Comparison of ENCODE assay signal across 9 mouse cellular contexts in the genomic region with DNA sequence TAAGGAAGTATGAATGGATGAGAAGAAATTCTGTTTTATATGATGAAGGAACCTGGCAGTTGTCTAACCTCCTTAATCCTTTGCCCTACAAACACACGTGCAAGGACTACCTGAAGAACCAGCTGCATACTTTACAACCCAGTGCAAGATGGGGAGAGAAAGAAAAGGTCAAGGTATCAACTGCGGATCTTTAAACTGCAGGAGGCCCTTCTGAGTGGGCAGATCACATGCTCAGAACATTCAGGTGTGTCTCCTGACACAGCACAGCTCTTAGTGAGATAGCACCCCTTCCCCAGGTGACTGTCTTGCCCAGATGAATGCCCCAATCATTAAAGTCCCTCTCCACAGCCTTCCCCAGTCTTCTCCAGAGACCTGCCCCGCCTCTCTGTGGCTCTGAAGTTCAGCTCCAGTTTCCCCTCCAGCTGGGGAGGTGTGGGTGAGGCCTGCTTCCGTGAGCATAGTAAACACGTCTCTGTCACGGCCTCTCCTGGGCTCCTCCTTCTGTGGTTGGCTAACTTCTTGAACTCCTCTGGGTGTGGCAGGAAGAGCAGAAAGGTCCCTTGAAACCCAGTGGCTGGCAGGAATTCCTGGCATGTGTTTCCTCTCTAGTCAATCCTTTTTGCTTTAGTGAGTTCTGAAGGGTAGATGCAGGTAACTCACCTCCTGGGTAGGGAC. TPM values are rescaled to one million over a fixed set of nuclear protein-coding genes. Genes with fewer than 3 reads are reported as not detected.
A peak's percentile ranks its signal among the peaks of the same experiment; 100 is the strongest.
DNase-seq lines count a peak whose midpoint lies in the region; ATAC-seq lines count a peak whose summit lies in the region.
"Had no signal": no experiment of that assay in that cellular context is flagged by ENCODE, and none has a peak within 500 bp of the region (broad histone marks: within the 10 kb centered on the region; RNA-seq: fewer than 3 reads in every experiment).

No protein-coding gene starts in this region.

- H3K4me1 ChIP-seq in kidney, embryonic 15.5 days = peaks cover 36% of the 10 kb centered on the region
- no peaks in the 10 kb centered on the region for H3K4me1 ChIP-seq in midbrain, embryonic 11.5 days (ENCODE audit: control insufficient read depth, insufficient read depth, low read length)

- no peak overlapping the region for H3K9ac ChIP-seq in kidney, embryonic 15.5 days
- H3K9ac ChIP-seq in midbrain, embryonic 11.5 days (ENCODE audit: low read length) = no peak overlapping the region
- H3K9ac ChIP-seq: heart, embryonic 15.5 days had no signal

- no peak overlapping the region for H3K27ac ChIP-seq in kidney, embryonic 15.5 days
- H3K27ac ChIP-seq in midbrain, embryonic 11.5 days (ENCODE audit: low read depth, low read length) = no peak overlapping the region
- H3K27ac ChIP-seq: heart, embryonic 15.5 days had no signal

- 25% methylated on average over 6 of the region's 6 CpGs for WGBS in kidney, embryonic 15.5 days
- WGBS in midbrain, embryonic 11.5 days = 66% methylated on average over 6 of the region's 6 CpGs

- H3K9me3 ChIP-seq in kidney, embryonic 15.5 days (replicated peaks) = no peaks in the 10 kb centered on the region
- no peaks in the 10 kb centered on the region for H3K9me3 ChIP-seq in midbrain, embryonic 11.5 days (ENCODE audit: control insufficient read depth, low read length)
- H3K9me3 ChIP-seq: heart, embryonic 15.5 days had no signal

- H3K4me3 ChIP-seq in kidney, embryonic 15.5 days (replicated peaks) = no peak overlapping the region
- no peak overlapping the region for H3K4me3 ChIP-seq in midbrain, embryonic 11.5 days (ENCODE audit: low read depth, low read length)
- H3K4me3 ChIP-seq: heart, embryonic 15.5 days had no signal

- peak; percentile 66 for ATAC-seq in kidney, embryonic 15.5 days (replicated peaks; ENCODE audit: low FRiP score)
- ATAC-seq in megakaryocyte-erythroid progenitor cell, adult 5-6 weeks (replicated peaks; ENCODE audit: low FRiP score, low TSS enrichment, poor library complexity, severe bottlenecking) = peak; percentile 80
- no peak for ATAC-seq in midbrain, embryonic 11.5 days (ENCODE audit: low FRiP score)

- H3K36me3 ChIP-seq in kidney, embryonic 15.5 days = no peaks in the 10 kb centered on the region
- H3K36me3 ChIP-seq in midbrain, embryonic 11.5 days (ENCODE audit: control insufficient read depth, insufficient read depth, low read length) = no peaks in the 10 kb centered on the region
- H3K36me3 ChIP-seq: heart, embryonic 15.5 days had no signal

- H3K27me3 ChIP-seq in kidney, embryonic 15.5 days = no peaks in the 10 kb centered on the region
- H3K27me3 ChIP-seq in midbrain, embryonic 11.5 days (ENCODE audit: control insufficient read depth, insufficient read depth, low read length) = no peaks in the 10 kb centered on the region
- H3K27me3 ChIP-seq: heart, embryonic 15.5 days had no signal

- DNase-seq in 3134 (ENCODE audit: extremely low read depth, insufficient read length, low spot score) = peak; percentile 47
- DNase-seq in NIH3T3 (ENCODE audit: low read depth) = peak; percentile 8
- no peak for DNase-seq in layer of hippocampus, adult 18-20 months (ENCODE audit: low spot score in 2 of 2)
- no peak for DNase-seq in midbrain, embryonic 11.5 days (ENCODE audit: low spot score, missing footprints)
- DNase-seq in gastrocnemius, adult 8-10 months (ENCODE audit: low spot score in 2 of 2) = no peak
- no peak for DNase-seq in gastrocnemius, postnatal 36 days

- no peak overlapping the region for H3K4me2 ChIP-seq in kidney, embryonic 15.5 days
- H3K4me2 ChIP-seq in midbrain, embryonic 11.5 days = no peak overlapping the region
- H3K4me2 ChIP-seq: heart, embryonic 15.5 days had no signal

- intact Hi-C loops in gastrocnemius, postnatal 36 days (cut with DNase I) = no loop called here

RNA-seq across cellular contexts. Expression of gene Proser2, which starts 32.5 kb away (rescaled TPM):
- polyA plus RNA-seq in kidney, embryonic 15.5 days (2015; fragmentation: Nextera tagmentation; extraction: Ambion mirVana) = 12.7 and 15.3 TPM in 2 replicates
- total RNA-seq in megakaryocyte-erythroid progenitor cell, adult 5-6 weeks (2014; fragmentation: Nextera tagmentation) = not detected in 2 replicates
- not detected in 2 replicates for total RNA-seq in megakaryocyte-erythroid progenitor cell, adult 5-6 weeks (2017)
- 1 to 10 TPM; 1.9 to 2.5 TPM for total RNA-seq in layer of hippocampus, adult 18-20 months (2021)
- 2.5 and 3.5 TPM in 2 replicates for polyA plus RNA-seq in midbrain, embryonic 11.5 days (2014; fragmentation: Nextera tagmentation; extraction: Ambion mirVana)
- under 1 TPM; 0.70 to 0.97 (median 0.90) TPM for total RNA-seq in gastrocnemius, adult 8-10 months (2022)
- total RNA-seq in gastrocnemius, postnatal 36 days (2021) = 1 to 10 TPM in 1 of 2 experiments, under 1 TPM in 1; 0.94 to 1.3 TPM

RNA-seq across cellular contexts. Expression of gene Echdc3, which starts 50.3 kb away (rescaled TPM):
- 8.7 and 9.5 TPM in 2 replicates for polyA plus RNA-seq in kidney, embryonic 15.5 days (2015; fragmentation: Nextera tagmentation; extraction: Ambion mirVana)
- total RNA-seq in megakaryocyte-erythroid progenitor cell, adult 5-6 weeks (2014; fragmentation: Nextera tagmentation) = 1.9 TPM in 1 of 2 replicates, not detected in the other
- 0.15 TPM in 1 of 2 replicates, not detected in the other for total RNA-seq in megakaryocyte-erythroid progenitor cell, adult 5-6 weeks (2017)
- under 1 TPM; 0.86 to 0.99 TPM for total RNA-seq in layer of hippocampus, adult 18-20 months (2021)
- polyA plus RNA-seq in midbrain, embryonic 11.5 days (2014; fragmentation: Nextera tagmentation; extraction: Ambion mirVana) = 2.2 and 2.8 TPM in 2 replicates
- 1 to 10 TPM; 4.6 to 6.5 (median 5.7) TPM for total RNA-seq in gastrocnemius, adult 8-10 months (2022)
- 1 to 10 TPM; 7.3 to 7.6 TPM for total RNA-seq in gastrocnemius, postnatal 36 days (2021)

Comparison
In these comparisons a context has a peak if more than half of its experiments do, and no peak if none do; other contexts are left out.
1. DNase-seq: peak in 3134 (single experiment) and NIH3T3 (single experiment); none in layer of hippocampus, adult 18-20 months (0 of 2), midbrain, embryonic 11.5 days (single experiment), gastrocnemius, adult 8-10 months (0 of 2) and gastrocnemius, postnatal 36 days (0 of 2).